Mouse (Mus musculus) layer of hippocampus, adult 6 months (tissue): ENCODE data around the gene Gm21677. TPM values are rescaled to one million over a fixed set of nuclear protein-coding genes. Genes with fewer than 3 reads are reported as not detected.

Experiments
- long read RNA-seq, 2 experiments: library from polyadenylated mRNA; unstranded; transcript quantifications; one replicate each; pipeline ENCODE4 v2.0.0; 2019 to 2020
- polyA plus RNA-seq: library from polyadenylated mRNA; unstranded; fragments of <200 nt; fragmentation: Nextera tagmentation; gene quantifications from 2 replicates; pipeline ENCODE4 v1.2.3, GENCODE M21; 2021

Gene Gm21677
- not detected in 2 replicates for polyA plus RNA-seq
- long read RNA-seq, experiment 1, result 0 reads
- long read RNA-seq, experiment 2, result 0 reads

GRCm38 (mm10) chrY:3306349-3306748 is at the start of gene Gm21677:
TSS of gene Gm21677 (minus strand) at chrY:3306449.

GRCm38 (mm10) chrY:3345229-3345628 is 39.0 kb upstream of the Gm21677 start, which contains the start of gene Gm21693:
TSS of gene Gm21693 (minus strand) at chrY:3345329.

Other genes with a start within 250 kb of the Gm21677 start
- not detected in 2 replicates for gene Gm21693, start 38.9 kb upstream of the Gm21677 start, polyA plus RNA-seq
- not detected in 2 replicates for gene Gm21704, start 103.7 kb upstream of the Gm21677 start, polyA plus RNA-seq
- not detected in 2 replicates for gene Gm21708, start 103.7 kb upstream of the Gm21677 start, polyA plus RNA-seq